Mouse (Mus musculus) neural tube, embryonic 11.5 days (tissue): ENCODE measurements at regions not wholly inside any gene's neighbourhood (a gene's known extent, or its start where the extent isn't known, plus 50 kb on each side); places are given as distances from the start of the nearest gene placed in this dataset.

Experiments
- ATAC-seq: fragments of 200-750 bp; cut with Nextera tagmentation; 2 replicates; pipeline ENCODE4 v1.8.0; 2017; ENCODE audit warnings: moderate number of reproducible peaks, mild to moderate bottlenecking, moderate TSS enrichment, moderate library complexity; ENCODE audit not compliant: insufficient read depth, low FRiP score, low TSS enrichment
- DNase-seq: peaks from one replicate; pipeline ENCODE4 v3.0.0-alpha.2; 2015; ENCODE audit warnings: low spot score
- H3K27ac ChIP-seq: fragments of 300-500 bp; sonication (generic); 2 replicates; pipeline ENCODE4 v1.5.1; 2014; ENCODE audit warnings: low read depth, mild to moderate bottlenecking, low read length
- H3K27me3 ChIP-seq: fragments of 300-500 bp; sonication (generic); 2 replicates; pipeline ENCODE4 v1.6.1; 2014; ENCODE audit warnings: mild to moderate bottlenecking, low read length, mixed read lengths; ENCODE audit not compliant: control insufficient read depth, insufficient read depth
- H3K36me3 ChIP-seq: fragments of 300-500 bp; sonication (generic); 2 replicates; pipeline ENCODE4 v1.6.1; 2014; ENCODE audit warnings: mild to moderate bottlenecking, low read length, moderate library complexity, mixed read lengths; ENCODE audit not compliant: control insufficient read depth, insufficient read depth
- H3K4me1 ChIP-seq: fragments of 300-500 bp; sonication (generic); 2 replicates; pipeline ENCODE4 v1.6.1; 2014; ENCODE audit warnings: low read length, mixed read lengths; ENCODE audit not compliant: control insufficient read depth, insufficient read depth
- H3K4me2 ChIP-seq: fragments of 300-500 bp; sonication (generic); 2 replicates; pipeline ENCODE4 v1.6.1; 2014; ENCODE audit warnings: low read depth, mild to moderate bottlenecking, moderate library complexity
- H3K4me3 ChIP-seq: fragments of 300-500 bp; sonication (generic); 2 replicates; pipeline ENCODE4 v1.5.1; 2014; ENCODE audit warnings: low read depth, low read length
- H3K9ac ChIP-seq: fragments of 300-500 bp; sonication (generic); 2 replicates; pipeline ENCODE4 v1.6.1; 2014; ENCODE audit warnings: mild to moderate bottlenecking, low read length
- H3K9me3 ChIP-seq: fragments of 300-500 bp; sonication (generic); 2 replicates; pipeline ENCODE4 v1.6.1; 2016; ENCODE audit warnings: low read length; ENCODE audit not compliant: control insufficient read depth
- WGBS: fragments of 180-500 bp; shearing (Covaris S2); extraction: QIAGEN DNeasy Blood & Tissue Kit; methylation state at CpG from one replicate; pipeline ENCODE4 v1.1.7; 2014; 5-methylcytosine and 5-hydroxymethylcytosine counted together

DNA sequence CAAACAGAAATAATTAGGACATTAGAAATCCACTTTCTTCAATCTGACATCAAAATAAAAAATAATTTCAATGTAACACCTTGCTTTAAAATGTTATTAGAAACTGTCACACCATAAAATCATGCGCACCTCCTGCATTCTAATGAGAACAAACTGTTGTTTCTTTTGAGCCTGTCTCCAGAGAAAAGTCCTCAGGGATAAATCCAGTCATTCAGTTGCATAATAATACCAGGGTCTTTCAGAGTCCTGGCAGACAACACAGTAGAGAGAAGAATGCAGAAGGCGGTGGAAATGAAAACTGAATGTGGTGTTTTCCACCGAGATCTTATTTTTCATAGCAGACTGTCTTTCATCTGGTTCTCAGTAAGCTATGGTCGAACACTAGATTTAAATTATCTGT lies 567.3 kb upstream of the Fbxo33 start:
- Histone ChIP-seq H3K4me2 (no peak overlapping the region), H3K4me1 (no peaks in the 10 kb centered on the region), H3K27me3 (no peaks in the 10 kb centered on the region), H3K27ac (no peak overlapping the region), H3K9ac (no peak overlapping the region), H3K9me3 (no peaks in the 10 kb centered on the region), H3K4me3 (no peak overlapping the region), H3K36me3 (no peaks in the 10 kb centered on the region)
- no peak for DNase-seq
- ATAC-seq, result no peak
- WGBS, result 85% methylated on average over 4 of the region's 4 CpGs

GRCm38 (mm10) chr12:59770980-59771379 lies 551.5 kb upstream of the Fbxo33 start:
- WGBS, result 100% methylated on average over 1 of the region's 1 CpGs
- H3K4me1 ChIP-seq, result no peaks in the 10 kb centered on the region
- H3K36me3 ChIP-seq, result no peaks in the 10 kb centered on the region
- H3K9ac ChIP-seq, result no peak overlapping the region
- ATAC-seq (no peak), DNase-seq (no peak)
- H3K27me3 ChIP-seq, result no peaks in the 10 kb centered on the region
- H3K4me3 ChIP-seq, result no peak overlapping the region
- H3K9me3 ChIP-seq, result no peaks in the 10 kb centered on the region
- no peak overlapping the region for H3K4me2 ChIP-seq
- no peak overlapping the region for H3K27ac ChIP-seq

DNA sequence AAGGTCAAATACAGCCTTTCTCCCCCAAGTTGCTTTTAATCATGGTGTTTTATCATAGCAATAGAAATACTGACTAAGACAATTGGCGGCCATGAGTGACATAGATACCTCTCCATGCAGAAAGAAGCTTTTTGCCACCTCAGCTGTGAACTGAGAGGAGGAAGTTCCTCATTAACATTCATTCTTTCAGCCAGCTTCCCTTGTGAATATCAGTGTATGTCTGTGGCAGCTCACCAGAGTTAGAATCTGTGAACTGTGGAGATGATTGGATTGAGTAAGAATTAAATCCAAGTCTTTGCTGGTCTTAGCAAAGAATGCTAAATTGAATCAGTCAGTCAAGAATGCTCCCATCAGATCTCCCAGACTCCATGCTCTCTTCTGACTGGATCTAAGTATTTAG lies 542.7 kb upstream of the Fbxo33 start:
- no peak overlapping the region for H3K4me2 ChIP-seq
- ATAC-seq, result no peak
- no peak overlapping the region for H3K27ac ChIP-seq
- no peak overlapping the region for H3K4me3 ChIP-seq
- WGBS, result 81% methylated on average over 1 of the region's 1 CpGs
- DNase-seq, result no peak
- no peaks in the 10 kb centered on the region for H3K4me1 ChIP-seq
- H3K36me3 ChIP-seq, result no peaks in the 10 kb centered on the region
- no peak overlapping the region for H3K9ac ChIP-seq
- no peaks in the 10 kb centered on the region for H3K27me3 ChIP-seq
- no peaks in the 10 kb centered on the region for H3K9me3 ChIP-seq

GRCm38 (mm10) chr12:59744768-59745167 lies 525.2 kb upstream of the Fbxo33 start:
- no peak overlapping the region for H3K27ac ChIP-seq
- no peak overlapping the region for H3K4me3 ChIP-seq
- no peaks in the 10 kb centered on the region for H3K27me3 ChIP-seq
- no peaks in the 10 kb centered on the region for H3K9me3 ChIP-seq
- DNase-seq (no peak), ATAC-seq (no peak)
- H3K9ac ChIP-seq, result no peak overlapping the region
- no peaks in the 10 kb centered on the region for H3K4me1 ChIP-seq
- no peaks in the 10 kb centered on the region for H3K36me3 ChIP-seq
- H3K4me2 ChIP-seq, result no peak overlapping the region
- WGBS, result 76% methylated on average over 2 of the region's 2 CpGs

DNA sequence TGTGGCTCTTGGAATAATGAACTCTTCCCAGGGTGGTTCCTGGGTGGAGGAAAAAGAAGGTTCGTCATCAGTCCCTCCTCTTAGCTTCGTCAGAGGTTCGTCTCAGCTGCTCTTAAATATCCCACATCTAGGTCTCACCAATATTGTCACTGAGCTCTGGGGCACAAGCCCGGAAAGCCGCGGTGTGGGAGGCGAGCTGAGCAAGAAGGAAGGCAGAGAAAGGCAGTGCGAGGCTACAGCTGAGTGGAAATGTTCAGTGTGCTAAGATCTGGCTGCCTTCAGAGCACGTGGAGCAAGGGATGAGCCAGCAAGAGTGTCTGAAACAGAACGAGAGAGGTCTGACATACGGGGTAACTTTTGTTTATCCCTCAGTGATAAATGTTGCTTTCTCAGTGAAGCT lies 523.7 kb upstream of the Fbxo33 start:
- H3K27me3 ChIP-seq, result no peaks in the 10 kb centered on the region
- no peak overlapping the region for H3K4me3 ChIP-seq
- no peaks in the 10 kb centered on the region for H3K36me3 ChIP-seq
- H3K9me3 ChIP-seq, result no peaks in the 10 kb centered on the region
- H3K4me2 ChIP-seq, result no peak overlapping the region
- no peak overlapping the region for H3K9ac ChIP-seq
- 79% methylated on average over 11 of the region's 11 CpGs for WGBS
- no peaks in the 10 kb centered on the region for H3K4me1 ChIP-seq
- DNase-seq, result no peak
- no peak for ATAC-seq
- no peak overlapping the region for H3K27ac ChIP-seq

- H3K4me2 ChIP-seq, result no peak overlapping the region
- no peaks in the 10 kb centered on the region for H3K36me3 ChIP-seq
- ATAC-seq (no peak), DNase-seq (no peak)
- H3K9ac ChIP-seq, result no peak overlapping the region
- no peaks in the 10 kb centered on the region for H3K9me3 ChIP-seq
- no peak overlapping the region for H3K27ac ChIP-seq
- no peaks in the 10 kb centered on the region for H3K4me1 ChIP-seq
- 95% methylated on average over 1 of the region's 1 CpGs for WGBS
- no peaks in the 10 kb centered on the region for H3K27me3 ChIP-seq
- no peak overlapping the region for H3K4me3 ChIP-seq
These were observed 505.4 kb upstream of the Fbxo33 start for GRCm38 (mm10) chr12:59724951-59725350.

- Histone ChIP-seq H3K27me3 (no peaks in the 10 kb centered on the region), H3K4me2 (no peak overlapping the region), H3K9me3 (no peaks in the 10 kb centered on the region), H3K4me3 (no peak overlapping the region), H3K4me1 (no peaks in the 10 kb centered on the region), H3K27ac (no peak overlapping the region), H3K36me3 (no peaks in the 10 kb centered on the region), H3K9ac (no peak overlapping the region)
- DNase-seq (no peak), ATAC-seq (no peak)
- WGBS, result 84% methylated on average over 6 of the region's 6 CpGs
These were observed 503.1 kb upstream of the Fbxo33 start for GRCm38 (mm10) chr12:59722471-59723182.

DNA sequence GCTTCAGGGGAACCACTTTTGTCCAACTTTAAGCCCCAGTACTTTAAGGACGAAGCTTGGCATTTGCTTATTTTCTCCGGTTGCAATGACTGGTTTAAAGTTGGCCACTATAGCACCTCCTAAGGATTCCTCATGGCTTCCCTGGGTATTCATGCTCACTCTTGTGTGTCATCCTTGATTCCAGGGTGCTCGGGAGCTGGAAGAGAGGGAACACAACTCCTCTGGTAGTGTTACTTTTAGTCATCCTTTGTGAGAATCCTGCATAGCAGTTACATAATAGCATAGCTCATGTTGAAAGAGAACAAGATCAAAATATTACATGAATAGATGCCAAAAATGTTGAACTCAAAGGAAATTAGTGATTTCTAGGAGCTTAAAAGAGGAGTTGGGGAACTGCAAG lies 493.7 kb upstream of the Fbxo33 start:
- Histone ChIP-seq H3K9me3 (no peaks in the 10 kb centered on the region), H3K9ac (no peak overlapping the region), H3K27ac (no peak overlapping the region), H3K27me3 (no peaks in the 10 kb centered on the region), H3K36me3 (no peaks in the 10 kb centered on the region), H3K4me2 (no peak overlapping the region), H3K4me1 (no peaks in the 10 kb centered on the region), H3K4me3 (no peak overlapping the region)
- DNase-seq, result no peak
- ATAC-seq, result no peak
- 82% methylated on average over 3 of the region's 3 CpGs for WGBS

- Histone ChIP-seq H3K9ac (no peak overlapping the region), H3K4me1 (no peaks in the 10 kb centered on the region), H3K36me3 (no peaks in the 10 kb centered on the region), H3K9me3 (no peaks in the 10 kb centered on the region), H3K4me2 (no peak overlapping the region), H3K4me3 (no peak overlapping the region), H3K27me3 (no peaks in the 10 kb centered on the region), H3K27ac (no peak overlapping the region)
- DNase-seq (no peak), ATAC-seq (no peak)
- 83% methylated on average over 2 of the region's 2 CpGs for whole genome bisulfite sequencing
These were observed 463.7 kb upstream of the Fbxo33 start for GRCm38 (mm10) chr12:59683235-59683634.
